8 mouse cellular contexts compared by ENCODE assay signal in genomic region chr3:93130460-93130859, GRCm38 (mm10). TPM values are rescaled to one million over a fixed set of nuclear protein-coding genes. Genes with fewer than 3 reads are reported as not detected.
DNase-seq lines count a peak whose midpoint lies in the region; ATAC-seq and TF ChIP-seq lines count a peak whose summit lies in the region.

No protein-coding gene starts in this region.

- 17% methylated on average over 3 of the region's 3 CpGs for WGBS in hindbrain, embryonic 10.5 days
- 16% methylated on average over 3 of the region's 3 CpGs for WGBS in hindbrain, embryonic 12.5 days
- 23% methylated on average over 3 of the region's 3 CpGs for WGBS in forebrain, embryonic 10.5 days
- WGBS in midbrain, embryonic 16.5 days: 7% methylated on average over 3 of the region's 3 CpGs

- no peak for TF ChIP-seq POLR2A in bone marrow macrophage, adult 2 months (IDR thresholded peaks at IDR 0.05; ENCODE audit: borderline replicate concordance, low read depth, low read length)

- H3K9ac ChIP-seq in hindbrain, embryonic 12.5 days: no peak overlapping the region
- 0 out of 2 replicates have a peak overlapping the region, but pooled peaks have one; percentile 26 for H3K9ac ChIP-seq in midbrain, embryonic 16.5 days (ENCODE audit: low read depth, low read length)

- no peaks in the 10 kb centered on the region for H3K27me3 ChIP-seq in hindbrain, embryonic 10.5 days (ENCODE audit: insufficient read depth, poor library complexity, severe bottlenecking)
- H3K27me3 ChIP-seq in hindbrain, embryonic 12.5 days: no peaks in the 10 kb centered on the region
- no peaks in the 10 kb centered on the region for H3K27me3 ChIP-seq in forebrain, embryonic 10.5 days (ENCODE audit: poor library complexity, severe bottlenecking)
- H3K27me3 ChIP-seq in midbrain, embryonic 16.5 days (ENCODE audit: control insufficient read depth, insufficient read depth, low read depth, low read length): no peaks in the 10 kb centered on the region

- peak; percentile 43 for DNase-seq in hindbrain, embryonic 10.5 days (ENCODE audit: low spot score)
- peak; percentile 28 for DNase-seq in forebrain, embryonic 10.5 days (ENCODE audit: extremely low spot score, low spot score)
- DNase-seq in induced T-regulatory cell, adult 2 months (ENCODE audit: low read depth): peak; percentile 30
- DNase-seq in left cerebral cortex, postnatal 10 days (ENCODE audit: extremely low spot score in 1 of 2, low spot score in 2 of 2): peak; percentile 33 to 50
- DNase-seq in testis, postnatal 10 days (ENCODE audit: low spot score): peak; percentile 57

- H3K4me3 ChIP-seq in hindbrain, embryonic 10.5 days: no peak overlapping the region
- no peak overlapping the region for H3K4me3 ChIP-seq in hindbrain, embryonic 12.5 days
- H3K4me3 ChIP-seq in bone marrow macrophage, adult 2 months (ENCODE audit: insufficient read depth, low read length): no peak overlapping the region
- no peak overlapping the region for H3K4me3 ChIP-seq in forebrain, embryonic 10.5 days
- H3K4me3 ChIP-seq in midbrain, embryonic 16.5 days (ENCODE audit: low read depth, low read length): no peak overlapping the region

- intact Hi-C loops in left cerebral cortex, postnatal 10 days (cut with DNase I): loop anchor here (5.0 to 10.0 kb wide), 2 partner anchors 174 to 232 kb away; no protein-coding TSS in a partner anchor

- TF ChIP-seq CTCF in bone marrow macrophage, adult 2 months (IDR thresholded peaks at IDR 0.05; ENCODE audit: low read depth, low read length): peak; percentile 37

- no peak overlapping the region for H3K27ac ChIP-seq in hindbrain, embryonic 10.5 days
- H3K27ac ChIP-seq in hindbrain, embryonic 12.5 days: no peak overlapping the region
- no peak overlapping the region for H3K27ac ChIP-seq in bone marrow macrophage, adult 2 months (ENCODE audit: insufficient read depth, low read depth, low read length)
- H3K27ac ChIP-seq in forebrain, embryonic 10.5 days: no peak overlapping the region
- no peak overlapping the region for H3K27ac ChIP-seq in midbrain, embryonic 16.5 days (ENCODE audit: low read length)

- H3K36me3 ChIP-seq in hindbrain, embryonic 10.5 days: no peaks in the 10 kb centered on the region
- no peaks in the 10 kb centered on the region for H3K36me3 ChIP-seq in hindbrain, embryonic 12.5 days
- no peaks in the 10 kb centered on the region for H3K36me3 ChIP-seq in forebrain, embryonic 10.5 days (replicated peaks)
- H3K36me3 ChIP-seq in midbrain, embryonic 16.5 days (ENCODE audit: control insufficient read depth, insufficient read depth, low read length): no peaks in the 10 kb centered on the region

- H3K9me3 ChIP-seq in hindbrain, embryonic 10.5 days: no peaks in the 10 kb centered on the region
- H3K9me3 ChIP-seq in hindbrain, embryonic 12.5 days (replicated peaks): no peaks in the 10 kb centered on the region
- H3K9me3 ChIP-seq in forebrain, embryonic 10.5 days: no peaks in the 10 kb centered on the region
- no peaks in the 10 kb centered on the region for H3K9me3 ChIP-seq in midbrain, embryonic 16.5 days (replicated peaks; ENCODE audit: control insufficient read depth, low read length, poor library complexity, severe bottlenecking)

- H3K4me2 ChIP-seq in hindbrain, embryonic 12.5 days (replicated peaks): no peak overlapping the region
- H3K4me2 ChIP-seq in midbrain, embryonic 16.5 days (ENCODE audit: low read length): no peak overlapping the region

- H3K4me1 ChIP-seq in hindbrain, embryonic 10.5 days (replicated peaks): no peaks in the 10 kb centered on the region
- H3K4me1 ChIP-seq in hindbrain, embryonic 12.5 days: no peaks in the 10 kb centered on the region
- H3K4me1 ChIP-seq in bone marrow macrophage, adult 2 months (ENCODE audit: control insufficient read depth, insufficient read depth, low read length): no peaks in the 10 kb centered on the region
- no peaks in the 10 kb centered on the region for H3K4me1 ChIP-seq in forebrain, embryonic 10.5 days
- H3K4me1 ChIP-seq in midbrain, embryonic 16.5 days (ENCODE audit: control insufficient read depth, insufficient read depth, low read length): no peaks in the 10 kb centered on the region

- ATAC-seq in hindbrain, embryonic 12.5 days (ENCODE audit: low FRiP score): no peak
- peak; percentile 75 for ATAC-seq in midbrain, embryonic 16.5 days

RNA-seq across cellular contexts. Expression of gene Crnn, which starts 14.1 kb away (rescaled TPM):
- not detected in 2 replicates for polyA plus RNA-seq in hindbrain, embryonic 10.5 days (2016; fragmentation: Nextera tagmentation; extraction: Ambion mirVana)
- polyA plus RNA-seq in hindbrain, embryonic 12.5 days (2016; fragmentation: Nextera tagmentation; extraction: Ambion mirVana): not detected in 2 replicates
- polyA plus RNA-seq in bone marrow macrophage, adult 2 months (2012; ENCODE audit: insufficient read depth, insufficient read length, missing spikeins): not detected in 2 replicates
- not detected in 2 replicates for polyA plus RNA-seq in forebrain, embryonic 10.5 days (2016; fragmentation: Nextera tagmentation; extraction: Ambion mirVana)
- total RNA-seq in left cerebral cortex, postnatal 10 days (2021): not detected
- polyA plus RNA-seq in midbrain, embryonic 16.5 days (2015; fragmentation: Nextera tagmentation; extraction: Ambion mirVana): not detected in 2 replicates
